Mouse (Mus musculus): ENCODE results near the gene Vmn1r28.
"Not testable (repeated sequence)": the region's sequence is repeated elsewhere in the genome, so short reads cannot be mapped to it uniquely, and the experiment has no call there.

Gene Vmn1r28

GRCm38 (mm10) chr6:58261737-58262136 lies at the start of gene Vmn1r28:
Vmn1r28 (plus strand) TSS chr6:58262037.
- no peak for DNase-seq (ENCODE audit: low spot score)

- no peak for DNase-seq (ENCODE audit: low spot score)
These were observed 45.7 kb upstream of the Vmn1r28 start for GRCm38 (mm10) chr6:58216119-58216518.

GRCm38 (mm10) chr6:58218721-58219120 lies 43.1 kb upstream of the Vmn1r28 start, which contains the start of gene Vmn1r27:
Vmn1r27 (minus strand) TSS chr6:58218821.
- DNase-seq (ENCODE audit: low spot score), result no peak

GRCm38 (mm10) chr6:58279661-58280060 lies 17.8 kb downstream of the Vmn1r28 start:
- not testable (repeated sequence) for DNase-seq (ENCODE audit: low spot score)

- DNase-seq (ENCODE audit: low spot score), result no peak
These were observed 30.4 kb downstream of the Vmn1r28 start for GRCm38 (mm10) chr6:58292201-58292600.

- DNase-seq (ENCODE audit: low spot score), result not testable (repeated sequence)
These were observed 36.7 kb downstream of the Vmn1r28 start for GRCm38 (mm10) chr6:58298511-58298910.

- DNase-seq (ENCODE audit: low spot score), result no peak
These were observed 39.4 kb downstream of the Vmn1r28 start, which contains the start of gene Vmn1r29 for GRCm38 (mm10) chr6:58301249-58301648. Vmn1r29 (plus strand) TSS chr6:58301549.

Measured in layer of hippocampus, adult 9-10 months (tissue).